Mouse (Mus musculus): ENCODE measurements around the gene Enox1.

- TF ChIP-seq MYOG (IDR thresholded peaks at IDR 0.05; ENCODE audit: control insufficient read depth in 1 of 3, insufficient read depth in 1 of 3, insufficient read length in 2 of 3, low read depth in 2 of 3) (no peak), POLR2A (IDR thresholded peaks at IDR 0.05; ENCODE audit: insufficient read length, low read depth) (no peak), POLR2AphosphoS2 (IDR thresholded peaks at IDR 0.05; ENCODE audit: insufficient read length, low read depth) (no peak), TCF12 (IDR thresholded peaks at IDR 0.05; ENCODE audit: insufficient read depth, poor library complexity, severe bottlenecking) (no peak), E2F4 (IDR thresholded peaks at IDR 0.05; ENCODE audit: insufficient read depth) (no peak), MAX (IDR thresholded peaks at IDR 0.05; ENCODE audit: low read depth) (no peak), USF1 (IDR thresholded peaks at IDR 0.05; ENCODE audit: low read depth) (no peak), MYOD1 (IDR thresholded peaks at IDR 0.05; ENCODE audit: control insufficient read depth in 1 of 3, insufficient read length in 2 of 3, low read depth in 2 of 3) (peak; percentile 8 to 43 (median 26)), CEBPB (IDR thresholded peaks at IDR 0.05; ENCODE audit: insufficient read depth, poor library complexity, severe bottlenecking) (no peak), SRF (IDR thresholded peaks at IDR 0.05; ENCODE audit: control insufficient read depth, insufficient read length, low read depth) (no peak), REST (IDR thresholded peaks at IDR 0.05; ENCODE audit: insufficient read depth, insufficient read length) (no peak), TCF3 (IDR thresholded peaks at IDR 0.05; ENCODE audit: insufficient read length, low read depth) (no peak)
Measured at GRCm38 (mm10) chr14:77197414-77197915, 40.9 kb downstream of the Enox1 start.

Measured in myocyte (in vitro differentiated cells).